10 mouse cellular contexts compared by ENCODE assay signal in the genomic region with DNA sequence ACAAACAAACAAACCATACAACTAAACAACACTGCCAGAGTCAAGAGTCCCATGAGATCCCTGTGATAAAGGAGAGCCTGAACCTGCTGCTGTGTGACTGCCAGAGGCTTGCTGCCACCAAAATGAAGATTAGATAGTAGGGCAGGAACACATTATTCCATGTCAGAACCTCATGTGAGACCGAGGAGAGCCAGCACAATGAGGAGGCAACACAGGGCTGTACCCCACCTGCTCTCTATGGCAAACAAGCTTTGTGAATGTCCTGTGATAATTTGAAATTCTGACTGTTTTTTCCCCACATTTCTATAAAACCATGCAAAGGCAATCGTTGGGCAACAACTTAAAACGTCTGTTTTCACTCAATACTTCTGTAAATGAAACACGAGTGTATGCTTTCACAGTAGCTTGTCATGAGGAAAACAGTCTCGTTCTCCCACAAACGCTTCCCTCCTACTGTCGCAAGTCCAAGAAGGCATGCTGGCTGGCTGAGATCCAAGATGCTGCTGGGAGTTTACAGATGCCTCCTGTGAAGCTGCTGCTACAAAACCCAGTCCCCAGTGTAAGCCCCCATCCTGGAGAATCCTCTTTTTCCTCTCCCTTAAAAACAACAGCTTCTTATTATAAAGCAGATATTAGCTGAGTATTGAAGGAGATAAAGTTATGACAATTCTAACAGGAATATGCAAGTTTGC.
DNase-seq lines count a peak whose midpoint lies in the region; ATAC-seq and TF ChIP-seq lines count a peak whose summit lies in the region.
"Had no signal": no experiment of that assay in that cellular context is flagged by ENCODE, and none has a peak within 500 bp of the region (broad histone marks: within the 10 kb centered on the region; RNA-seq: fewer than 3 reads in every experiment).

No protein-coding gene starts in this region.

- H3K4me3 ChIP-seq in cerebellum, adult 2 months (replicated peaks; ENCODE audit: insufficient read depth, low read depth, low read length), result no peak overlapping the region
- H3K4me3 ChIP-seq in kidney, postnatal 0 days (replicated peaks; ENCODE audit: low read depth, low read length), result no peak overlapping the region
- H3K4me3 ChIP-seq in kidney, embryonic 16.5 days (ENCODE audit: low read length), result no peak overlapping the region
- H3K4me3 ChIP-seq: heart, embryonic 15.5 days; megakaryocyte, embryonic 14.5 days had no signal

- H3K27me3 ChIP-seq in cerebellum, adult 2 months (ENCODE audit: control insufficient read depth, insufficient read depth, low read length), result no peaks in the 10 kb centered on the region
- H3K27me3 ChIP-seq in kidney, postnatal 0 days (ENCODE audit: insufficient read depth, low read length), result no peaks in the 10 kb centered on the region
- no peaks in the 10 kb centered on the region for H3K27me3 ChIP-seq in kidney, embryonic 16.5 days (ENCODE audit: insufficient read depth, low read length)
- H3K27me3 ChIP-seq: heart, embryonic 15.5 days; megakaryocyte, embryonic 14.5 days had no signal

- H3K4me1 ChIP-seq in cerebellum, adult 2 months (ENCODE audit: control insufficient read depth, insufficient read depth, low read length), result no peaks in the 10 kb centered on the region
- no peaks in the 10 kb centered on the region for H3K4me1 ChIP-seq in kidney, postnatal 0 days (replicated peaks; ENCODE audit: insufficient read depth, low read length)
- H3K4me1 ChIP-seq in kidney, embryonic 16.5 days (ENCODE audit: insufficient read depth, low read length), result no peaks in the 10 kb centered on the region
- H3K4me1 ChIP-seq: heart, embryonic 15.5 days; megakaryocyte, embryonic 14.5 days had no signal

- H3K4me2 ChIP-seq in kidney, postnatal 0 days (ENCODE audit: low read length), result no peak overlapping the region
- no peak overlapping the region for H3K4me2 ChIP-seq in kidney, embryonic 16.5 days (replicated peaks; ENCODE audit: low read depth, low read length)
- H3K4me2 ChIP-seq: heart, embryonic 15.5 days had no signal

- no peaks in the 10 kb centered on the region for H3K9me3 ChIP-seq in kidney, postnatal 0 days (replicated peaks; ENCODE audit: low read length)
- no peaks in the 10 kb centered on the region for H3K9me3 ChIP-seq in kidney, embryonic 16.5 days (ENCODE audit: low read length)
- H3K9me3 ChIP-seq: heart, embryonic 15.5 days; megakaryocyte, embryonic 14.5 days had no signal

- DNase-seq in cerebellum, adult 2 months, result peak; percentile 25 to 26
- no peak for DNase-seq in cerebellum, adult 11 months
- DNase-seq in kidney, postnatal 0 days (ENCODE audit: low spot score), result peak; percentile 5
- DNase-seq in frontal cortex, postnatal 14 days (ENCODE audit: low spot score in 2 of 2), result peak; percentile 22 to 48
- peak; percentile 30 for DNase-seq in lung, postnatal 14 days
- DNase-seq in c-Kit-positive CD71-positive TER-119-positive erythroid progenitor cells, embryonic 14.5 days (ENCODE audit: low spot score), result no peak
- no peak for DNase-seq in B cell, adult 2 months

- no peak for ATAC-seq in kidney, postnatal 0 days (replicated peaks; ENCODE audit: low FRiP score, low read depth)
- no peak for ATAC-seq in kidney, embryonic 16.5 days (ENCODE audit: low FRiP score, low TSS enrichment)

- H3K9ac ChIP-seq in kidney, postnatal 0 days (ENCODE audit: low read depth, low read length), result no peak overlapping the region
- no peak overlapping the region for H3K9ac ChIP-seq in kidney, embryonic 16.5 days (replicated peaks; ENCODE audit: low read length)
- H3K9ac ChIP-seq: heart, embryonic 15.5 days had no signal

- TF ChIP-seq POLR2A in cerebellum, adult 2 months (IDR thresholded peaks at IDR 0.05; ENCODE audit: borderline replicate concordance, insufficient read depth, low read length), result no peak

- TF ChIP-seq CTCF in cerebellum, adult 2 months (IDR thresholded peaks at IDR 0.05; ENCODE audit: borderline replicate concordance, insufficient read depth, low read depth, low read length), result no peak
- TF ChIP-seq CTCF in kidney, postnatal 0 days (IDR thresholded peaks at IDR 0.05; ENCODE audit: low read depth), result no peak

- WGBS in cerebellum, adult 2 months, result 3% methylated on average over 7 of the region's 7 CpGs
- 41% methylated on average over 7 of the region's 7 CpGs for WGBS in kidney, postnatal 0 days
- WGBS in kidney, embryonic 16.5 days, result 43% methylated on average over 7 of the region's 7 CpGs

- H3K36me3 ChIP-seq in kidney, postnatal 0 days (ENCODE audit: insufficient read depth, low read length), result no peaks in the 10 kb centered on the region
- no peaks in the 10 kb centered on the region for H3K36me3 ChIP-seq in kidney, embryonic 16.5 days (ENCODE audit: insufficient read depth, low read length)
- H3K36me3 ChIP-seq: heart, embryonic 15.5 days had no signal

- no peak overlapping the region for H3K27ac ChIP-seq in cerebellum, adult 2 months (ENCODE audit: insufficient read depth, low read length)
- no peak overlapping the region for H3K27ac ChIP-seq in kidney, postnatal 0 days
- H3K27ac ChIP-seq in kidney, embryonic 16.5 days (ENCODE audit: low read length), result no peak overlapping the region
- H3K27ac ChIP-seq: heart, embryonic 15.5 days had no signal

Comparison
In these comparisons a context has a peak if more than half of its experiments do, and no peak if none do; other contexts are left out.
1. DNase-seq: peak in cerebellum, adult 2 months (2 of 2), kidney, postnatal 0 days (single experiment), frontal cortex, postnatal 14 days (2 of 2) and lung, postnatal 14 days (single experiment); none in cerebellum, adult 11 months (single experiment), c-Kit-positive CD71-positive TER-119-positive erythroid progenitor cells, embryonic 14.5 days (single experiment) and B cell, adult 2 months (0 of 2).